Mouse (Mus musculus) urinary bladder, postnatal 25 days (tissue): ENCODE results near the gene Sncg.
"Not testable (repeated sequence)": the region's sequence is repeated elsewhere in the genome, so short reads cannot be mapped to it uniquely, and the experiment has no call there.

Experiments
- DNase-seq: peaks from one replicate; pipeline ENCODE4 v3.0.0; 2022; ENCODE audit warnings: low spot score

Sncg gene

GRCm38 (mm10) chr14:34374577-34374976 is at the start of gene Sncg:
TSS of gene Sncg (minus strand) at chr14:34374789.
- no peak for DNase-seq

GRCm38 (mm10) chr14:34421078-34421477 is 46.5 kb upstream of the Sncg start:
- no peak for DNase-seq

DNA sequence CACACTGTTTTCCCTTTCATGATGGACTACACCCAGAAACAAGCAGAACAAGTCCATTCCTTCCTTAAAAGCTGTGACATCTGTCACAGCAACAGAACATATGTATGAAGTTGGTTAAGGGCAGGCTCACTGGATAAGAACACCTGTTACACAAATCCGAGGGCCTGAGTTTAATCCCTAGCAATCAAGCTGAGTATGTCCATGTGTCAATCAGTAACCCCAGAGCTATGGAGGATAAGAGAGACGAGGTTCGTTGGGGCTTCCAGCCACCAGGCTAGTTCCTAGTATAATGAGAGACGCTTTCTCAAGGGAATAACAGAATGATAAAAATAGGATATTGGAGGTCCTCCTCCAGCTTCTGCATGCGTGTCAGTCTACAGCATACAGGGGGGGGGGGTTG is 42.9 kb upstream of the Sncg start:
- no peak for DNase-seq

GRCm38 (mm10) chr14:34416946-34417345 is 42.4 kb upstream of the Sncg start:
- DNase-seq: not testable (repeated sequence)

GRCm38 (mm10) chr14:34412164-34412896 is 37.7 kb upstream of the Sncg start:
- no peak for DNase-seq

- DNase-seq: no peak
Measured at GRCm38 (mm10) chr14:34410716-34411115, 36.1 kb upstream of the Sncg start.

- no peak for DNase-seq
Measured at GRCm38 (mm10) chr14:34403424-34403823, 28.8 kb upstream of the Sncg start.

GRCm38 (mm10) chr14:34402871-34403270 is 28.3 kb upstream of the Sncg start:
- no peak for DNase-seq

GRCm38 (mm10) chr14:34401135-34401534 is 26.5 kb upstream of the Sncg start:
- DNase-seq: peak; percentile 82

GRCm38 (mm10) chr14:34400021-34400420 is 25.4 kb upstream of the Sncg start:
- DNase-seq: no peak

GRCm38 (mm10) chr14:34399301-34399700 is 24.7 kb upstream of the Sncg start:
- DNase-seq: no peak

DNA sequence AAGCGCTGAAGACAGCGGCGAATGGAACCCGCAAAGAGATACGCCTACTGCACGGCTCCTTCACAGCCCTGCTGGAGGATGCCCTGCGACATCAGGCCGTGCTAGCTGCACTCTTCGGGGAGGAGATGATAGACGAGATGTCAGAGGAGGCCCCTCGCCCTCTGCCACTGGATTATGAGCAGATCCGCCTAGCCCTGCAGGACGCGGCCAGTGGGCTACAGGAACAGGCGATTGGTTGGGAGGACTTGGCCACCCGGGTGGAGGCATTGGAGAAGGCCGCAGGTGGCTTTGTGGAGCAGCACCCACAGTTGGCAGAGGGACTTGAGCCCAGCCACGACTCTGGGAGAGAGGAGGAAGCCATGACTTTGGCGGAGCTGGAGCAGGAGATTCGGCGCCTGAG is 24.3 kb upstream of the Sncg start:
- DNase-seq: no peak

DNA sequence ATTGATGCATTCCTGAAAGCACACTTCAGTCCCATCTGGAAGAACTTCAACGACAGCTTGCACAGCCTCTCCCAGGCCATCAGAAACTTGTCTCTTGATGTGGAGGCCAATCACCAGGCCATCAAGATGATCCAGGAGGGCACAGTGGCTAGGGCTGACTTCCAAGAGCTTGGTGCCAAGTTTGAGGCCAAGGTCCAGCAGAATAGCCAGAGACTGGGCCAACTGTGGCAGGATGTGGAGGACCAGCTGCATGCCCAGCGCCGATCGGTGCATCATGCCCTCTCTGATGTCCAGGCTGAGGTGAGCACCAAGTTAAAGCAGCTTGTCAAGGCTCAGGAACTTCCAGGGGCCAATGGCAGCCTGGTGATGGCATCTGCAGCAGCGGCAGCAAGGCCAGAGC is 23.3 kb upstream of the Sncg start:
- no peak for DNase-seq

GRCm38 (mm10) chr14:34393295-34393694 is 18.7 kb upstream of the Sncg start:
- no peak for DNase-seq

- DNase-seq: no peak
Measured at GRCm38 (mm10) chr14:34382921-34383704, 8.5 kb upstream of the Sncg start.

- peak; percentile 42 for DNase-seq
Measured at GRCm38 (mm10) chr14:34378560-34379331, 4.2 kb upstream of the Sncg start.

- no peak for DNase-seq
Measured at GRCm38 (mm10) chr14:34377121-34377520, 2.5 kb upstream of the Sncg start.

DNA sequence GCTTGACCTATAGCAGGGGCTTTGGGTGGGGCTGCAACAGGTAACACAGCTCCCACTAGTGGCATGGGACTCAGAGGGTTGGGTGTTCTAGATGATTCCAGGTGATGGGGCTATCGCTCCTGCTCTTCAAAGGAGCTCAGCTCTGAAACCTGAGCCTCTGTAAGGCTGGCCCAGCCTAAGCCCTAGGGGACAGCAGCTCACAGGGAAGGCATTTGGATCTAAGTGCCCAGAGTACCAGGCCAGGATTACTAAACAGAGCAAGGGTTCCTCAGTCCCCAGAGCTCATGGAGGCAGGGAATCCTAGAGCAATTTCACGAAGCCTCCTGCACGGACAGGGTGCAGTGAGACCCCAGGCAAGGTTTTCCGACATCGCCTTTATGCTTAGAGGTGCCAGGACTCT is 1.4 kb upstream of the Sncg start:
- no peak for DNase-seq

GRCm38 (mm10) chr14:34375415-34375904 is 871 bp upstream of the Sncg start, which contains the start of gene Mmrn2:
TSS of gene Mmrn2 (plus strand) at chr14:34375465.
- no peak for DNase-seq

DNA sequence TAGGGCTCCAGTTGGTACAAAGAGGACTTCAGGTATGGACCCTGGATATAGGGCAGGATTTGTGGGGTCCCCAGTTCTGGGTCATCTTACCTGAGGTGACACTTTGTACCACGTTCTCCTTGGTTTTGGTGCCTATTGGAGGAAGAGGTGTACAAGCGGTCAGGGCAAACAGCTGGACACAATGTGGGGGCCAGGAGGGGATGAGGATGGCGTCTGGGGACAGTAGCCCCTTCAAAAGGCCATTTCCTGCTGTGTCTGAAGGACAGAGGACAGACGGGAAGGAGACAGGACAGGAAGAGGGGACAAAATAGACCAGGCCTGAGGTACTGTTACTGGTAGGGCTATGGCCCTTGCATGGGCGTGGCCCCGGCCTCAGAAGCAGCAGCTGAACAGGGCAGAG is 1.0 kb downstream of the Sncg start:
- no peak for DNase-seq

DNA sequence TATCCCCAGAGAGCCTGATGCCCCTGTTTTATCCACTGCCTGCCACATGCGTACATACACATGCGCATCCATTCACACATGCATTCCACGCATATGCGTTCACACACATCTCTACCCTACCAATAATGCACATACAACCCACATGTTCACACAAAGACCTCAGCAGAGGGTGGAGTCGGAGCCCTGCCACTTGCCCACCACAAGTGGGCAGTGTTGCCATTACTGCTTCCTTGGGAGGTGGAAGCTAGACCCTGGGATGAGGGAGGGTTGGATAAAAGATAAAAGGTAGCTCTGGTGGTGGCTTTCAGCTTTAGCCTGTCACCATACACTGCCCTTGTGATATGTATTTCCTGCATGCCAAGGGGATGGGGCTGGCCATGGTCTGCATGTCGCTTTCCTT is 1.9 kb downstream of the Sncg start:
- DNase-seq: peak; percentile 63

- no peak for DNase-seq
Measured at GRCm38 (mm10) chr14:34371763-34372162, 2.8 kb downstream of the Sncg start.
